Mouse (Mus musculus): ENCODE measurements around the gene Gm21964. TPM values are rescaled to one million over a fixed set of nuclear protein-coding genes. Genes with fewer than 3 reads are reported as not detected.
A peak's percentile ranks its signal among the peaks of the same experiment; 100 is the strongest.

The Gm21964 gene
- polyA plus RNA-seq, 1 experiment from 2014 or later, result not detected

DNA sequence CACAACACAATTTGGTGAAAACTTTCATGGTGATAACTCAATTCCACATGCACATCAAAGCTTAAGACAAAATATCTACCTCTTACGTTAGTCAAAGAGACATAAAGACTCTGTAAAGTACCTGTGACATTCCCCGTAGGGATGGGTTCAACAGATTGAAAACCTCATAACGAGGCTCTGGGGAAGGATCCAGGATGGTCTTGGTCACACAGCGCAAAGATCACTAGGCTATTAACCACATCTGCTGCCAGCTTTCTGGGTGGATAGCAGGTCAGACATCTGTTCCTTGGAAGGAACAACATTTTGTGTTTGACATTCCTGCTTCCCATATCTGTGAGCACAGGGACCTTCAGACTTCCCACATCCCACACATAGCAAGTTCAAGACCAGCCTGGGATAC is 31.3 kb upstream of the Gm21964 start:
- ATAC-seq (ENCODE audit: low FRiP score, low TSS enrichment), result no peak

GRCm38 (mm10) chr8:110071600-110071999 is 29.4 kb upstream of the Gm21964 start:
- WGBS, result 13% methylated on average over 9 of the region's 9 CpGs
- peak; percentile 84 for ATAC-seq (ENCODE audit: low FRiP score, low TSS enrichment)

More for the DNA sequence above, 31.3 kb upstream of the Gm21964 start:
- Histone ChIP-seq H3K9me3 (ENCODE audit: control insufficient read depth, low read length) (no peaks in the 10 kb centered on the region), H3K27ac (replicated peaks) (no peak overlapping the region), H3K4me3 (ENCODE audit: low read depth, low read length) (no peak overlapping the region), H3K27me3 (ENCODE audit: control insufficient read depth, insufficient read depth, low read length) (no peaks in the 10 kb centered on the region), H3K9ac (ENCODE audit: low read length) (no peak overlapping the region), H3K4me2 (replicated peaks; ENCODE audit: low read depth) (no peak overlapping the region), H3K4me1 (replicated peaks; ENCODE audit: control insufficient read depth, insufficient read depth) (no peaks in the 10 kb centered on the region), H3K36me3 (ENCODE audit: control insufficient read depth, insufficient read depth, low read length) (no peaks in the 10 kb centered on the region)
- DNase-seq (ENCODE audit: low spot score), result no peak
- 82% methylated on average over 4 of the region's 4 CpGs for WGBS
- TF ChIP-seq EP300 (optimal IDR thresholded peaks at IDR 0.05) (no peak), CTCF (IDR thresholded peaks at IDR 0.05; ENCODE audit: low read depth) (no peak)

DNA sequence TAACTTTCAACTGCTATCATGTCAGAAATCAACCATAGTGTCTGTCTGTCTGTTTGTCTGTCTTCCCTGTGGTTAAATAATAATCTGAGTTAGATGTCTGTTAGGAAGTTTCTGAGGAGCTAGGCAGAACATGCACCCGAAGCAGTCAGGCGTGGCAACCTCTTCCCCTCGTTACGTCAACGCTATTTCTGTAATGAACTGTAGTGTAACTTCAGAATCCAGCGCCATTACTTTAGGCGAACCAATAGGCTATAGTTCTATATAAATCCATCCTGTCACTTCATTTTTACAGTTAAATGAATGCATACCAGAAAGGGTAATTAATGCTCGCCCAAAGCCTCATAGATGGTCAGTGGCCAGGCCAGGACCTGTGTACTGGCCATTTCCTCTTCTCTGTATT is 26.5 kb upstream of the Gm21964 start:
- no peaks in the 10 kb centered on the region for H3K36me3 ChIP-seq (ENCODE audit: control insufficient read depth, insufficient read depth, low read length)
- H3K4me2 ChIP-seq (replicated peaks; ENCODE audit: low read depth), result no peak overlapping the region
- WGBS, result 77% methylated on average over 8 of the region's 8 CpGs
- H3K4me1 ChIP-seq (replicated peaks; ENCODE audit: control insufficient read depth, insufficient read depth), result no peaks in the 10 kb centered on the region
- H3K27ac ChIP-seq (replicated peaks), result no peak overlapping the region
- ATAC-seq (ENCODE audit: low FRiP score, low TSS enrichment), result no peak
- H3K4me3 ChIP-seq (ENCODE audit: low read depth, low read length), result no peak overlapping the region
- DNase-seq (ENCODE audit: low spot score), result no peak
- no peaks in the 10 kb centered on the region for H3K27me3 ChIP-seq (ENCODE audit: control insufficient read depth, insufficient read depth, low read length)
- no peak for TF ChIP-seq CTCF (IDR thresholded peaks at IDR 0.05; ENCODE audit: low read depth)
- no peak for TF ChIP-seq EP300 (optimal IDR thresholded peaks at IDR 0.05)
- H3K9ac ChIP-seq (ENCODE audit: low read length), result no peak overlapping the region
- no peaks in the 10 kb centered on the region for H3K9me3 ChIP-seq (ENCODE audit: control insufficient read depth, low read length)

More at GRCm38 (mm10) chr8:110071600-110071999, 29.4 kb upstream of the Gm21964 start:
- DNase-seq (ENCODE audit: low spot score), result peak; percentile 73
- H3K9me3 ChIP-seq (ENCODE audit: control insufficient read depth, low read length), result no peaks in the 10 kb centered on the region
- no peaks in the 10 kb centered on the region for H3K36me3 ChIP-seq (ENCODE audit: control insufficient read depth, insufficient read depth, low read length)
- no peak overlapping the region for H3K4me2 ChIP-seq (replicated peaks; ENCODE audit: low read depth)
- H3K4me1 ChIP-seq (replicated peaks; ENCODE audit: control insufficient read depth, insufficient read depth), result no peaks in the 10 kb centered on the region
- H3K9ac ChIP-seq (ENCODE audit: low read length), result no peak overlapping the region
- H3K27me3 ChIP-seq (ENCODE audit: control insufficient read depth, insufficient read depth, low read length), result no peaks in the 10 kb centered on the region
- no peak overlapping the region for H3K27ac ChIP-seq (replicated peaks)
- TF ChIP-seq EP300 (optimal IDR thresholded peaks at IDR 0.05), result no peak
- TF ChIP-seq CTCF (IDR thresholded peaks at IDR 0.05; ENCODE audit: low read depth), result peak; percentile 98
- H3K4me3 ChIP-seq (ENCODE audit: low read depth, low read length), result no peak overlapping the region

GRCm38 (mm10) chr8:110079282-110080221 is 21.5 kb upstream of the Gm21964 start, which contains the start of gene Zfp612:
Gene Zfp612 (plus strand): TSS chr8:110079746.
- H3K4me2 ChIP-seq (replicated peaks; ENCODE audit: low read depth), result peak within 1 kb of the TSS; percentile 79
- H3K9ac ChIP-seq (ENCODE audit: low read length), result peak within 1 kb of the TSS; percentile 68
- WGBS, result 6% methylated on average over 54 of the region's 54 CpGs

GRCm38 (mm10) chr8:110082416-110083105 is 18.4 kb upstream of the Gm21964 start:
- ATAC-seq (ENCODE audit: low FRiP score, low TSS enrichment) (no peak), DNase-seq (ENCODE audit: low spot score) (no peak)
- H3K27me3 ChIP-seq (ENCODE audit: control insufficient read depth, insufficient read depth, low read length), result no peaks in the 10 kb centered on the region
- no peak overlapping the region for H3K27ac ChIP-seq (replicated peaks)
- no peak overlapping the region for H3K9ac ChIP-seq (ENCODE audit: low read length)
- 81% methylated on average over 11 of the region's 11 CpGs for WGBS
- TF ChIP-seq CTCF (IDR thresholded peaks at IDR 0.05; ENCODE audit: low read depth), result no peak
- no peak for TF ChIP-seq EP300 (optimal IDR thresholded peaks at IDR 0.05)
- H3K4me3 ChIP-seq (ENCODE audit: low read depth, low read length), result no peak overlapping the region
- no peaks in the 10 kb centered on the region; the same call in 1 of the 2 replicates for H3K36me3 ChIP-seq (ENCODE audit: control insufficient read depth, insufficient read depth, low read length)
- no peaks in the 10 kb centered on the region for H3K4me1 ChIP-seq (replicated peaks; ENCODE audit: control insufficient read depth, insufficient read depth)
- H3K9me3 ChIP-seq (ENCODE audit: control insufficient read depth, low read length), result no peaks in the 10 kb centered on the region
- no peak overlapping the region for H3K4me2 ChIP-seq (replicated peaks; ENCODE audit: low read depth)

More at GRCm38 (mm10) chr8:110079282-110080221, 21.5 kb upstream of the Gm21964 start, which contains the start of gene Zfp612:
- H3K36me3 ChIP-seq (ENCODE audit: control insufficient read depth, insufficient read depth, low read length), result no peaks in the 10 kb centered on the region; the same call in 1 of the 2 replicates
- H3K4me1 ChIP-seq (replicated peaks; ENCODE audit: control insufficient read depth, insufficient read depth), result no peaks in the 10 kb centered on the region
- no peak for TF ChIP-seq EP300 (optimal IDR thresholded peaks at IDR 0.05)
- peak; percentile 81 for DNase-seq (ENCODE audit: low spot score)
- no peak within 1 kb of the TSS for H3K27ac ChIP-seq (replicated peaks)
- H3K4me3 ChIP-seq (ENCODE audit: low read depth, low read length), result peak within 1 kb of the TSS; percentile 52
- H3K9me3 ChIP-seq (ENCODE audit: control insufficient read depth, low read length), result no peaks in the 10 kb centered on the region
- no peaks in the 10 kb centered on the region for H3K27me3 ChIP-seq (ENCODE audit: control insufficient read depth, insufficient read depth, low read length)
- peak; percentile 93 for ATAC-seq (ENCODE audit: low FRiP score, low TSS enrichment)

Data from stomach, postnatal 0 days (tissue).